Mouse (Mus musculus): ENCODE measurements at regions not wholly inside any gene's neighbourhood (a gene's known extent, or its start where the extent isn't known, plus 50 kb on each side); places are given as distances from the start of the nearest gene placed in this dataset.

DNA sequence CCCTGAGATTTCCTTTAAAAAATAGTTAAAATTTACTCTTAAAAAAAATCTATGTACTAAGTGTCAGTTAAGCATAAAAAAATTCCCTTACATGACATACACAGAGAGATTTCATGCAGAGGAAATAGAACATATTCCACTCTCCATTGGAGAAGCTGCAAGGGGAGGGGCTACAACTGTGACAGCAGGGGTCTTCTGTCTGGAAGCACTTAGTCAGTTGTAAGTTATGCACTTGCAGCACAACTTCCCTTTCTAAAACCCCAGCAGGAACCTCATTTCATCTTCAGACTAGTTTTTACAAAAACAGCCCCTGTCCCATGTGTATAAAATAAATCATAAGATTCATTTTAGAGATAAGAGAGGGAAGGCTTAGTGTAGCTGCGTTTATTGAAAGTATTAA lies 109.0 kb upstream of the Rpl10l start:
- ATAC-seq (ENCODE audit: low FRiP score, low read depth) (no peak), DNase-seq (ENCODE audit: low spot score) (peak; percentile 36)
- no peak overlapping the region for H3K27ac ChIP-seq (replicated peaks; ENCODE audit: low read depth, low read length)
- H3K36me3 ChIP-seq (ENCODE audit: control insufficient read depth, insufficient read depth, low read length), result no peaks in the 10 kb centered on the region
- no peak for TF ChIP-seq POLR2A (IDR thresholded peaks at IDR 0.05; ENCODE audit: borderline replicate concordance, extremely low read depth, insufficient read depth, insufficient read length)
- H3K9ac ChIP-seq (ENCODE audit: low read depth, low read length, severe bottlenecking), result no peak overlapping the region
- no peaks in the 10 kb centered on the region for H3K9me3 ChIP-seq (ENCODE audit: control insufficient read depth, low read length)
- 31% methylated on average over 1 of the region's 1 CpGs for WGBS
- no peak overlapping the region for H3K4me2 ChIP-seq (replicated peaks; ENCODE audit: low read depth, low read length, severe bottlenecking)
- no peaks in the 10 kb centered on the region for H3K4me1 ChIP-seq (ENCODE audit: control insufficient read depth, insufficient read depth, low read length)
- no peaks in the 10 kb centered on the region for H3K27me3 ChIP-seq (ENCODE audit: control insufficient read depth, insufficient read depth, low read length)
- no peak overlapping the region for H3K4me3 ChIP-seq (replicated peaks; ENCODE audit: low read length)

DNA sequence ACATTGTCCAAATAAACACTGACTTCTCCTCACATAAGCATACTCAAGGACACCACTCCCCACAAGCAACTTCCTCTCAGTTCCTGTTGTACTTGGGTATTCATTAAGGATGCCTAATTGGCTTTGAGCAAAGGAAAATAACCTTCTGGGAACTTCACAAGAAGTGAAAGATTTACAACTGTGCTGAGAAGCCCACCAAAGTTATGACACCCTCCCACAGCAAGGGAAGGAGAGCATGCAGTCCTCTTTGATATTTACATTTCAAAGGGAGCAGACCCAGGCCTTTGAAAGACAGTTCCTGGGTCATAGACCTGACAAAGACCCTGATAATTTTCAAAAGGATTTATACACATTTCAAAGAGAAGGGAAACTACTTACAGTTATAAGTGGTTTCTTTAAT lies 102.4 kb upstream of the Rpl10l start:
- no peak for DNase-seq (ENCODE audit: low spot score)
- no peak for ATAC-seq (ENCODE audit: low FRiP score, low read depth)
- no peak overlapping the region for H3K4me3 ChIP-seq (replicated peaks; ENCODE audit: low read length)

DNA sequence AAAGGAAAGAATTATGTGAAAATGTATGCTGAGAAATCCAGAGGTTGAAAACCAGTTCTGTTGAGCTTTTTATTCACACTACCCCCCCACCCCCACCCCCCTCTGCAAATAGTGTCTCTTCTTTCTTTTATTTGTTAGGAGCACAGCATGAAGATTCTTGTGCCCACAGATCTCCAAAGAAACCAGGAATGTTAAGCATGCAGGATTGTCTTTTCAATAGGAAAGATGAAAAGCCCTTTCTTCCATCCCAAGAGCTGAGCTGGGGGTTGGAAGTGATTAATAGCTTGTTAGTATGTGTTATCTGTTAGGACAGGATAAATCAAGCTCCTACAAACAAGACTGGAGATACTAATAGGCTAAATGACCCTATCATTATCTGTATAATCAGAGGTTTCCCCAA lies 55.0 kb upstream of the Rpl10l start:
- Histone ChIP-seq H3K9me3 (ENCODE audit: control insufficient read depth, low read length) (no peaks in the 10 kb centered on the region), H3K27me3 (ENCODE audit: control insufficient read depth, insufficient read depth, low read length) (no peaks in the 10 kb centered on the region), H3K4me2 (replicated peaks; ENCODE audit: low read depth, low read length, severe bottlenecking) (no peak overlapping the region), H3K36me3 (ENCODE audit: control insufficient read depth, insufficient read depth, low read length) (no peaks in the 10 kb centered on the region), H3K27ac (replicated peaks; ENCODE audit: low read depth, low read length) (no peak overlapping the region), H3K4me3 (replicated peaks; ENCODE audit: low read length) (no peak overlapping the region), H3K9ac (ENCODE audit: low read depth, low read length, severe bottlenecking) (no peak overlapping the region), H3K4me1 (ENCODE audit: control insufficient read depth, insufficient read depth, low read length) (no peaks in the 10 kb centered on the region)
- no peak for DNase-seq (ENCODE audit: low spot score)
- no peak for TF ChIP-seq POLR2A (IDR thresholded peaks at IDR 0.05; ENCODE audit: borderline replicate concordance, extremely low read depth, insufficient read depth, insufficient read length)
- no peak for ATAC-seq (ENCODE audit: low FRiP score, low read depth)

More for the DNA sequence above, 102.4 kb upstream of the Rpl10l start:
- H3K4me1 ChIP-seq (ENCODE audit: control insufficient read depth, insufficient read depth, low read length), result no peaks in the 10 kb centered on the region
- H3K9ac ChIP-seq (ENCODE audit: low read depth, low read length, severe bottlenecking), result no peak overlapping the region
- H3K27ac ChIP-seq (replicated peaks; ENCODE audit: low read depth, low read length), result no peak overlapping the region
- no peaks in the 10 kb centered on the region for H3K27me3 ChIP-seq (ENCODE audit: control insufficient read depth, insufficient read depth, low read length)
- H3K36me3 ChIP-seq (ENCODE audit: control insufficient read depth, insufficient read depth, low read length), result no peaks in the 10 kb centered on the region
- TF ChIP-seq POLR2A (IDR thresholded peaks at IDR 0.05; ENCODE audit: borderline replicate concordance, extremely low read depth, insufficient read depth, insufficient read length), result no peak
- H3K9me3 ChIP-seq (ENCODE audit: control insufficient read depth, low read length), result no peaks in the 10 kb centered on the region
- no peak overlapping the region for H3K4me2 ChIP-seq (replicated peaks; ENCODE audit: low read depth, low read length, severe bottlenecking)

All from limb, embryonic 14.5 days (tissue).